Mouse (Mus musculus) erythroblast, embryonic 14.5 days (primary cell): ENCODE data around the gene Pno1.

Experiments
- GATA1 ChIP-seq: IDR thresholded peaks from 2 replicates; pipeline ENCODE4 v1.6.1; 2012; ENCODE audit warnings: low read length, inconsistent platforms, mixed read lengths
- TAL1 ChIP-seq: IDR thresholded peaks from 3 replicates; pipeline ENCODE4 v1.6.1; 2012; ENCODE audit warnings: low read length, inconsistent platforms, mixed read lengths

GRCm38 (mm10) chr11:17257443-17257842 is 46.1 kb upstream of the Pno1 start, which contains the start of gene C1d:
- TF ChIP-seq TAL1, result no peak
- no peak for TF ChIP-seq GATA1
